ENCODE assay signal across 16 mouse cellular contexts in genomic region chr1:191950611-191951010, GRCm38 (mm10). TPM values are rescaled to one million over a fixed set of nuclear protein-coding genes. Genes with fewer than 3 reads are reported as not detected.
"Had no signal": no experiment of that assay in that cellular context is flagged by ENCODE, and none has a peak within 500 bp of the region (broad histone marks: within the 10 kb centered on the region; RNA-seq: fewer than 3 reads in every experiment).

No protein-coding gene starts in this region.

- H3K4me3 ChIP-seq: layer of hippocampus, adult 2 months; limb, embryonic 10.5 days; liver, embryonic 15.5 days; midbrain, embryonic 10.5 days; myocyte; neural tube, embryonic 15.5 days had no signal

- H3K27ac ChIP-seq: layer of hippocampus, adult 2 months; limb, embryonic 10.5 days; liver, embryonic 15.5 days; midbrain, embryonic 10.5 days; neural tube, embryonic 15.5 days had no signal

- H3K36me3 ChIP-seq: limb, embryonic 10.5 days; liver, embryonic 15.5 days; midbrain, embryonic 10.5 days; neural tube, embryonic 15.5 days had no signal

- H3K4me1 ChIP-seq: neural tube, embryonic 15.5 days had no signal

- H3K4me2 ChIP-seq: liver, embryonic 11.5 days; liver, embryonic 15.5 days; neural tube, embryonic 15.5 days had no signal

- H3K9ac ChIP-seq: liver, embryonic 15.5 days; neural tube, embryonic 15.5 days had no signal

- H3K27me3 ChIP-seq: neural tube, embryonic 15.5 days had no signal

- H3K9me3 ChIP-seq: limb, embryonic 10.5 days; liver, embryonic 15.5 days; midbrain, embryonic 10.5 days; neural tube, embryonic 15.5 days had no signal

- DNase-seq: kidney, adult 18-20 months; kidney, postnatal 10 days; kidney, postnatal 4 days; lung, adult 2 months; midbrain, embryonic 14.5 days; right cerebral cortex, postnatal 4 days; spleen, adult 18-20 months; thymus, adult 2 months; thymus, postnatal 25 days had no signal

RNA-seq across cellular contexts. Expression of gene Rd3, which starts 26.6 kb away (rescaled TPM):
- polyA plus RNA-seq: myocyte had no signal
